Mouse (Mus musculus) forebrain, postnatal 0 days (tissue): ENCODE results near the gene Defb25. TPM values are rescaled to one million over a fixed set of nuclear protein-coding genes. Genes with fewer than 3 reads are reported as not detected.
A peak's percentile ranks its signal among the peaks of the same experiment; 100 is the strongest.

ENCODE experiments used
- ATAC-seq: fragments of 200-750 bp; cut with Nextera tagmentation; 2 replicates; pipeline ENCODE4 v1.8.0; 2017; ENCODE audit warnings: mild to moderate bottlenecking, moderate library complexity
- DNase-seq: peaks from one replicate; pipeline ENCODE4 v3.0.0-alpha.2; 2015
- H3K27ac ChIP-seq: fragments of 300-500 bp; sonication (generic); 2 replicates; pipeline ENCODE4 v1.5.1; 2014; ENCODE audit warnings: low read depth, mild to moderate bottlenecking, antibody characterized with exemption, low read length, moderate library complexity, mixed read lengths
- H3K27me3 ChIP-seq: fragments of 300-500 bp; sonication (generic); 2 replicates; pipeline ENCODE4 v1.6.1; 2014; ENCODE audit warnings: mild to moderate bottlenecking, low read length, mixed read lengths; ENCODE audit not compliant: insufficient read depth
- H3K36me3 ChIP-seq: fragments of 300-500 bp; sonication (generic); 2 replicates; pipeline ENCODE4 v1.6.1; 2014; ENCODE audit warnings: mild to moderate bottlenecking, moderate library complexity; ENCODE audit not compliant: insufficient read depth
- H3K4me1 ChIP-seq: fragments of 300-500 bp; sonication (generic); 2 replicates; pipeline ENCODE4 v1.6.1; 2014; ENCODE audit warnings: antibody characterized with exemption; ENCODE audit not compliant: insufficient read depth
- H3K4me2 ChIP-seq: fragments of 300-500 bp; sonication (generic); 2 replicates; pipeline ENCODE4 v1.6.1; 2014; ENCODE audit warnings: low read depth, mild to moderate bottlenecking, moderate library complexity
- H3K4me3 ChIP-seq: fragments of 300-500 bp; sonication (generic); 2 replicates; pipeline ENCODE4 v1.5.1; 2014; ENCODE audit warnings: low read depth, low read length, mixed read lengths
- H3K9ac ChIP-seq: fragments of 300-500 bp; sonication (generic); 2 replicates; pipeline ENCODE4 v1.6.1; 2014; ENCODE audit warnings: mild to moderate bottlenecking
- H3K9me3 ChIP-seq: fragments of 300-500 bp; sonication (generic); 2 replicates; pipeline ENCODE4 v1.6.1; 2016; ENCODE audit warnings: low read length
- CTCF ChIP-seq: sonication (generic); IDR thresholded peaks from 2 replicates; pipeline ENCODE4 v1.5.1; 2016; ENCODE audit warnings: antibody characterized with exemption, control low read depth, low read depth
- WGBS: fragments of 180-500 bp; shearing (Covaris S2); extraction: QIAGEN DNeasy Blood & Tissue Kit; methylation state at CpG from one replicate; pipeline ENCODE4 v1.1.7; 2014; 5-methylcytosine and 5-hydroxymethylcytosine counted together
- polyA plus RNA-seq: library from polyadenylated mRNA; unstranded; fragments of >200 nt; fragmentation: Nextera tagmentation; extraction: Ambion mirVana; gene quantifications from 2 replicates; pipeline ENCODE4 v1.2.1, GENCODE M21; 2015
- total RNA-seq: library from RNA; depleted of rRNA; stranded (reverse); fragments of >200 nt; gene quantifications from 2 replicates; pipeline ENCODE4 v1.2.3, GENCODE M21; 2014

Defb25 gene
- total and polyA plus RNA-seq, 2 experiments from 2014 or later = not detected

DNA sequence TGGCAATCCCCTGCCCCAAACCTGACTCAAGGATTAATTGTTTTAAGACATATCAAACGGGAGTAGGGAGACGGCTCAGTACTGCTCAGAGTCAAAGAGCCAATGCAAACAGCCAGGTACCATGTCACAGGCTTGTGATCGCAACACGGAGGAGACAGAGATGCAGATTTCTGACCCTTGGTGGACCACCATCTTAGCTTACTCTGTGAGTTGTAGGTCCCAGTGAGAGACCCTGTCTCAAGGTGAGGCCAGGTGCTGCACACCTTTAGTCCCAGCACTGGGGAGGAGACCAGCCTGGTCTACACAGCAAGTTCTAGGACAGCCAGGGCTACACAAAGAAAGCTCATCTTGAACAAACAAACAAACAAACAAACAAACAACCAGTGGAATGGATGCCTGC, 14.5 kb upstream of the Defb25 start:
- no peaks in the 10 kb centered on the region for H3K4me1 ChIP-seq
- no peak overlapping the region for H3K4me2 ChIP-seq
- H3K27ac ChIP-seq = no peak overlapping the region
- H3K27me3 ChIP-seq = no peaks in the 10 kb centered on the region
- DNase-seq (no peak), ATAC-seq (no peak)
- no peak overlapping the region for H3K9ac ChIP-seq
- H3K9me3 ChIP-seq = no peaks in the 10 kb centered on the region
- no peaks in the 10 kb centered on the region for H3K36me3 ChIP-seq
- no peak for TF ChIP-seq CTCF
- WGBS = 89% methylated on average over 4 of the region's 4 CpGs
- H3K4me3 ChIP-seq = no peak overlapping the region

DNA sequence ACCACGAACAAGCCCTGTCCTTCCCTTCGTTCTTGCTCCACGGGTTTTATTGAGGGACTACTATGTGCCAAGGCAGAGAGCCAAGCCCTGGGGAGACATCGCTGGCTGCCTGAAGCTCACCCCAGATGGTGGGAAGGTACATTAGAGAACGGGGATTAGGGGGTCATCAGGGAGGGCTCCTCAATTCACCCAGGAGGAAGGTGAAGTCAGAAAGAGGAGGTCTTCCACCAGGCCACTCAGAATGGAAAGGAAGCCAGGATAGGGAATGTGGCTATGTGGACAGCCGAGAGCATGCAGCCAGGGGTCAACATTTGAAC, 14.1 kb upstream of the Defb25 start:
- no peak overlapping the region for H3K4me3 ChIP-seq
- H3K4me1 ChIP-seq = no peaks in the 10 kb centered on the region
- 85% methylated on average over 6 of the region's 6 CpGs for WGBS
- H3K27ac ChIP-seq = no peak overlapping the region
- no peaks in the 10 kb centered on the region for H3K27me3 ChIP-seq
- no peak for ATAC-seq
- DNase-seq = no peak
- H3K9ac ChIP-seq = no peak overlapping the region
- no peaks in the 10 kb centered on the region for H3K36me3 ChIP-seq
- no peak for TF ChIP-seq CTCF
- no peak overlapping the region for H3K4me2 ChIP-seq
- H3K9me3 ChIP-seq = no peaks in the 10 kb centered on the region

DNA sequence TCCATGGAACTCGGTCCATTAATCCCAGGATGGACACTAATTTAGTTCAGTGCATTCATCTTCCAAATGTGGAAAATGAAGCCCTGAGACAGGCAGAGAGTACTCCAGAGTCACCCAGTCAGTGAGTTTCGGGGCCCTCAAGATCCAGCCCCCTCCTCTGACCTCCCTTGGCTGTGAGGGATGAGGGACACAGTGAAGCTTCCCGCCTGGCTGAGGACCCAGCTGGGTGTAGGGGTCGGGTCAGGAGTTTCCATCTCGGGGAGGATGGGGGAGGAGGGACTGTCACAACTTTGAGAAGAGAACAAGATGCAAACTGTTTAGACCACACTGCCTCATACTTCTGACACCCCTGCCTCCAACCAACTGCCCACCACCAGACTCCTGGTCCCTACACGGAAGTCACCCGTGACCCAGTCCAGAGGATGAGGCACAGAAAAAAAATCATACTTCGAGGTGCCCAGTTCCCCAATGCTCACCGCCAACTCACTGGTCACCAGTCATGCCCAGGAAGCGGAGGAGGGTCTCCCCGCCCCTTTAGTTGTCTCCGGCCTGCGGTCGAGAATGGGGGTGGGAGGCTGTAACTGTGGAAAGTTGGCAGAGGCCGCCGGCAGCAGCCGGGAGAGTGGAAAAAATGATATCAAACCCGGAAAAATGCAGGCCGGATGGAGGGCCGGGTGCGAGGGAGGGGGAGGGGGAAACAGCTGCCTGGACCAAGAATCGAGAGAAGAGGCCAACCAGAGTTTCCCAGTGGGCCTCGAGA, 13.6 kb upstream of the Defb25 start:
- DNase-seq (no peak), ATAC-seq (no peak)

DNA sequence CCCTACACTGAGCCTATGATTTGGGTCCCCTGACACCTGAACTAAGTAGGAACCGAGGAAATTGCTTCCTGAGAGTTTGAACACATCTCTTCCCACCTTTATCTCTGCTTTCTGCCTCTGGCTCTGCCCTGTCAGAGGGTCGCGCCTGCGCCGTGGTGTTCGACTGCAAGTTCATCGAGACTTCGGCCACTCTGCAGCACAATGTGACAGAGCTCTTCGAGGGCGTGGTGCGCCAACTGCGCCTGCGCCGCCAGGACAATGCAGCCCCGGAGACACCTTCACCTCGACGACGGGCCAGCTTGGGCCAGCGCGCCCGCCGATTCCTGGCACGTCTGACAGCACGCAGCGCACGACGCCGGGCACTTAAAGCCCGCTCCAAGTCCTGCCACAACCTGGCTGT, 11.5 kb upstream of the Defb25 start:
- H3K27ac ChIP-seq = no peak overlapping the region
- no peaks in the 10 kb centered on the region for H3K9me3 ChIP-seq
- no peaks in the 10 kb centered on the region for H3K4me1 ChIP-seq
- H3K4me2 ChIP-seq = no peak overlapping the region
- 71% methylated on average over 29 of the region's 29 CpGs for WGBS
- TF ChIP-seq CTCF = no peak
- DNase-seq (no peak), ATAC-seq (no peak)
- H3K27me3 ChIP-seq = no peaks in the 10 kb centered on the region
- no peaks in the 10 kb centered on the region for H3K36me3 ChIP-seq
- H3K4me3 ChIP-seq = no peak overlapping the region
- no peak overlapping the region for H3K9ac ChIP-seq

More for the DNA sequence above, 13.6 kb upstream of the Defb25 start:
- H3K27me3 ChIP-seq = no peaks in the 10 kb centered on the region
- no peaks in the 10 kb centered on the region for H3K4me1 ChIP-seq
- H3K4me3 ChIP-seq = no peak overlapping the region
- no peak overlapping the region for H3K4me2 ChIP-seq
- no peak overlapping the region for H3K9ac ChIP-seq
- no peaks in the 10 kb centered on the region for H3K36me3 ChIP-seq
- no peak overlapping the region for H3K27ac ChIP-seq
- WGBS = 82% methylated on average over 23 of the region's 23 CpGs
- TF ChIP-seq CTCF = no peak
- no peaks in the 10 kb centered on the region for H3K9me3 ChIP-seq

DNA sequence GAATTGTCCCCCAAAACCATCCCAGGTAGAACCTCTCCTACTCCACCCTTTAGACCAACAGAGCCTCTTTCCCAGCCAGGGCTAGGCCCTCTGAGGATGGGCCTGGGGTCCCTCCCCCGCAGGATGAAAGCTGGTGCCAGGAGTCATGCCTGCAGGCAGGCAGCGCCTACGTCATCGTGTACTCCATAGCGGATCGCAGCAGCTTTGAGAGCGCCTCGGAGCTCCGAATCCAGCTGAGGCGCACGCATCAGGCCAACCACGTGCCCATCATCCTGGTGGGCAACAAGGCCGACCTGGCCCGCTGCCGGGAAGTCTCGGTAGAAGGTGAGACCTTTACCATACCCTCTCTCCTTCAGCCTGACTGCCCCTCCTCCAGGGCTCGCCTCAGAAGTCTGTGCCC, 10.5 kb upstream of the Defb25 start:
- no peak overlapping the region for H3K4me3 ChIP-seq

DNA sequence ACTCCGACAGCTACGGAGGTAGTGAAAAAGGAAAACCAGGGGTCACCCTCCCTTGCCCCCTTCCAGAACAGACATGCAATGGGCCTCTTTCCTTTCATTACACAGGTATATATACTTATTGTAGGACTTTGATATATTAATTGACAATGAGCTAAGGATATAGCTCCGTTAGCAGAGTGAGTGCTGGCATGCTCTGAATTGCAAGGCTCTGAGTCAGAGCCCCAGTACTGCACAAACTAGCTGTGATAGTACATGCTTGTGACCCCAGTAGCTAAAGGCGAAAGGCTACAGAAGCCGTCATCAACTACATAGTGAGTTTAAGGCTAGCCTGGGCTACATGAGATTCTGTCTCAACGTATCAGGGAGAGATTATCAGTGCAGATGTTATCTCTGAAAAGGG, 7.1 kb upstream of the Defb25 start:
- H3K4me1 ChIP-seq = peaks cover 10% of the 10 kb centered on the region; the same call in 1 of the 2 replicates
- DNase-seq = no peak
- 90% methylated on average over 6 of the region's 6 CpGs for WGBS
- no peak overlapping the region for H3K4me2 ChIP-seq
- peaks cover 26% of the 10 kb centered on the region for H3K27me3 ChIP-seq
- H3K4me3 ChIP-seq = no peak overlapping the region
- no peak overlapping the region for H3K9ac ChIP-seq
- TF ChIP-seq CTCF = no peak
- H3K9me3 ChIP-seq = no peaks in the 10 kb centered on the region
- no peak overlapping the region for H3K27ac ChIP-seq
- H3K36me3 ChIP-seq = no peaks in the 10 kb centered on the region
- ATAC-seq = no peak

More for the DNA sequence above, 10.5 kb upstream of the Defb25 start:
- Histone ChIP-seq H3K36me3 (no peaks in the 10 kb centered on the region), H3K4me1 (no peaks in the 10 kb centered on the region), H3K9me3 (no peaks in the 10 kb centered on the region), H3K9ac (no peak overlapping the region), H3K27me3 (peaks cover 8% of the 10 kb centered on the region), H3K27ac (no peak overlapping the region), H3K4me2 (peak overlapping the region; percentile 33)
- ATAC-seq = peak; percentile 58; the same call in 1 of the 2 replicates
- peak; percentile 36 for DNase-seq
- 44% methylated on average over 17 of the region's 17 CpGs for WGBS
- no peak for TF ChIP-seq CTCF

DNA sequence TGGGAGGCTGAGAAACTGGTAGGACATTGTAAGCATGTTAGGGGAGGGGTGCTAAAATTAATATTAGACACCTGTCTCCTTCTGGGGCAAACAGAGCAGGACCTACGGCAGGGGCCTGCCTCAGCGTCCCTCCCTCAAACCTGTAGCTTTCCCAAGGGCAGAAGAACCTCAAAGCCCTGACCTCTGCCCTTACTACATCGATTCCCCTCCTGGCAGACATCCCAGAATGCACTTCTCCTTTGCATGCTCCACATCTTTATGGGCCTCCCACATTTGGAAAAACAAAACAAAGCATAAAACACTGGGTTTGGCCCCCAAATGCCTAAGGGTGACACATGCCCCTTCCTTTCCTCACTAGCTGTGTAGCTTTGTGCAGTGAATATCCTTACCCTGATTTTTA, 6.4 kb upstream of the Defb25 start:
- Histone ChIP-seq H3K9me3 (no peaks in the 10 kb centered on the region), H3K36me3 (no peaks in the 10 kb centered on the region), H3K9ac (no peak overlapping the region), H3K4me2 (no peak overlapping the region), H3K27ac (no peak overlapping the region), H3K4me3 (no peak overlapping the region), H3K27me3 (peaks cover 26% of the 10 kb centered on the region), H3K4me1 (peaks cover 10% of the 10 kb centered on the region; the same call in 1 of the 2 replicates)
- 59% methylated on average over 3 of the region's 3 CpGs for WGBS
- DNase-seq (no peak), ATAC-seq (no peak)
- TF ChIP-seq CTCF = no peak
